In the genomic region with DNA sequence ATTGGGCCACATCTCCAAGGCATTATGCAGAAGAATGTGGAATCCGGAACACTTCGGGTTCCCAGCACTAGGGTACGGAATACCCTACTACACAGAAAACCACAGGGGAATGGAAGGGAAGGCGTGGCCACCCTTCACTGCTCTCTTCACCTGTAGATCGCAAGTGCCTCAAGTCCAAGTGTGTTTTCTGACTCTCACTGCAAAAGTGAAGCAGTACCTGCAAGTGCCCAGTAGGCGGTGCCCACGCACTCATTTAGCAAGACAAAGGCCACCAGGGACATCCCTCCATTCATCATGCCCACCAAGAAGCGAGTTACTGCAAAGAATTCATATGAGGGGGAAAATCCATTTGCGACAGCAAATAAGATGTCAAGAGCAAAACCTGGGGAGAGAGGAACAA, we compare ENCODE assay signal across 9 mouse cellular contexts. TPM values are rescaled to one million over a fixed set of nuclear protein-coding genes. Genes with fewer than 3 reads are reported as not detected.
DNase-seq lines count a peak whose midpoint lies in the region; ATAC-seq and TF ChIP-seq lines count a peak whose summit lies in the region.
"Had no signal": no experiment of that assay in that cellular context is flagged by ENCODE, and none has a peak within 500 bp of the region (broad histone marks: within the 10 kb centered on the region; RNA-seq: fewer than 3 reads in every experiment).

No protein-coding gene starts in this region.

- 0 out of 2 replicates have a peak, but pooled peaks cover 6% of the 10 kb centered on the region for H3K36me3 ChIP-seq in intestine, postnatal 0 days (ENCODE audit: control insufficient read depth, insufficient read depth)
- H3K36me3 ChIP-seq in limb, embryonic 14.5 days (ENCODE audit: control insufficient read depth, insufficient read depth, low read length): peaks cover 15% of the 10 kb centered on the region; the same call in 1 of the 2 replicates
- no peaks in the 10 kb centered on the region for H3K36me3 ChIP-seq in neural tube, embryonic 11.5 days (ENCODE audit: control insufficient read depth, insufficient read depth, low read length)

- H3K4me3 ChIP-seq in gastrocnemius, adult 2 months: no peak overlapping the region
- no peak overlapping the region for H3K4me3 ChIP-seq in intestine, postnatal 0 days (ENCODE audit: low read depth, low read length)
- H3K4me3 ChIP-seq in limb, embryonic 14.5 days (replicated peaks; ENCODE audit: low read length): no peak overlapping the region
- H3K4me3 ChIP-seq in neural tube, embryonic 11.5 days (ENCODE audit: low read depth, low read length): no peak overlapping the region
- H3K4me3 ChIP-seq: erythroblast, embryonic 14.5 days had no signal

- peak; percentile 91 for TF ChIP-seq CTCF in gastrocnemius, adult 2 months (IDR thresholded peaks at IDR 0.05)
- TF ChIP-seq CTCF in intestine, postnatal 0 days (IDR thresholded peaks at IDR 0.05; ENCODE audit: low read depth): peak; percentile 95

- H3K4me1 ChIP-seq in intestine, postnatal 0 days (replicated peaks; ENCODE audit: control insufficient read depth, insufficient read depth, low read length): no peaks in the 10 kb centered on the region
- H3K4me1 ChIP-seq in limb, embryonic 14.5 days (ENCODE audit: control insufficient read depth, insufficient read depth, low read length): no peaks in the 10 kb centered on the region
- H3K4me1 ChIP-seq in neural tube, embryonic 11.5 days (ENCODE audit: control insufficient read depth, insufficient read depth, low read length): no peaks in the 10 kb centered on the region

- no peak for ATAC-seq in intestine, postnatal 0 days
- ATAC-seq in limb, embryonic 14.5 days (ENCODE audit: low FRiP score, low read depth): no peak
- ATAC-seq in neural tube, embryonic 11.5 days (ENCODE audit: insufficient read depth, low FRiP score, low TSS enrichment): 0 out of 2 replicates have a peak, but pooled peaks have one; percentile 41

- H3K27ac ChIP-seq in gastrocnemius, adult 2 months: no peak overlapping the region
- no peak overlapping the region for H3K27ac ChIP-seq in intestine, postnatal 0 days (ENCODE audit: low read depth, low read length)
- H3K27ac ChIP-seq in limb, embryonic 14.5 days (replicated peaks; ENCODE audit: low read depth, low read length): no peak overlapping the region
- H3K27ac ChIP-seq in neural tube, embryonic 11.5 days (ENCODE audit: low read depth, low read length): no peak overlapping the region

- 31% methylated on average over 9 of the region's 9 CpGs for WGBS in intestine, postnatal 0 days
- 25% methylated on average over 9 of the region's 9 CpGs for WGBS in limb, embryonic 14.5 days
- 25% methylated on average over 9 of the region's 9 CpGs for WGBS in neural tube, embryonic 11.5 days

- no peak overlapping the region for H3K4me2 ChIP-seq in intestine, postnatal 0 days (replicated peaks; ENCODE audit: low read depth)
- no peak overlapping the region for H3K4me2 ChIP-seq in limb, embryonic 14.5 days (replicated peaks; ENCODE audit: low read depth, low read length, severe bottlenecking)
- no peak overlapping the region for H3K4me2 ChIP-seq in neural tube, embryonic 11.5 days (ENCODE audit: low read depth)

- intact Hi-C loops in gastrocnemius, adult 2 months (cut with DNase I): loop anchor here (5.0 to 10.0 kb wide), 2 partner anchors 165 to 348 kb away; no protein-coding TSS in a partner anchor

- H3K9me3 ChIP-seq in intestine, postnatal 0 days (ENCODE audit: control insufficient read depth): no peaks in the 10 kb centered on the region
- no peaks in the 10 kb centered on the region for H3K9me3 ChIP-seq in limb, embryonic 14.5 days (ENCODE audit: control insufficient read depth, low read length)
- H3K9me3 ChIP-seq in neural tube, embryonic 11.5 days (ENCODE audit: control insufficient read depth, low read length): no peaks in the 10 kb centered on the region

- TF ChIP-seq POLR2A in limb, embryonic 14.5 days (IDR thresholded peaks at IDR 0.05; ENCODE audit: borderline replicate concordance, extremely low read depth, insufficient read depth, insufficient read length): no peak

- H3K27me3 ChIP-seq in intestine, postnatal 0 days (replicated peaks; ENCODE audit: control insufficient read depth, insufficient read depth, low read length): no peaks in the 10 kb centered on the region
- no peaks in the 10 kb centered on the region for H3K27me3 ChIP-seq in limb, embryonic 14.5 days (ENCODE audit: control insufficient read depth, insufficient read depth, low read length)
- no peaks in the 10 kb centered on the region for H3K27me3 ChIP-seq in neural tube, embryonic 11.5 days (ENCODE audit: control insufficient read depth, insufficient read depth, low read length)

- no peak overlapping the region for H3K9ac ChIP-seq in intestine, postnatal 0 days (ENCODE audit: low read depth, low read length)
- H3K9ac ChIP-seq in limb, embryonic 14.5 days (ENCODE audit: low read depth, low read length, severe bottlenecking): no peak overlapping the region
- no peak overlapping the region for H3K9ac ChIP-seq in neural tube, embryonic 11.5 days (ENCODE audit: low read length)

- DNase-seq in 416B (ENCODE audit: low read depth) (peak; percentile 78), ZHBTc4 (ENCODE audit: low read depth, low spot score) (peak; percentile 89)
- DNase-seq in cerebellum, postnatal 25 days: peak; percentile 85 to 88
- peak; percentile 69 for DNase-seq in gastrocnemius, adult 2 months
- DNase-seq in limb, embryonic 14.5 days (ENCODE audit: low spot score): peak; percentile 76
- DNase-seq in neural tube, embryonic 11.5 days (ENCODE audit: low spot score): peak; percentile 84
- peak; percentile 55 for DNase-seq in telencephalon, adult 2 months (ENCODE audit: low read depth, low spot score)

RNA-seq across cellular contexts. Expression of a gene that starts 27.4 kb away (rescaled TPM):
- total RNA-seq in gastrocnemius, adult 2 months (2021): under 1 TPM; 0.41 to 0.98 TPM
- polyA plus RNA-seq in intestine, postnatal 0 days (2015; fragmentation: Nextera tagmentation; extraction: Ambion mirVana): 5.2 and 5.3 TPM in 2 replicates
- 11.5 and 13.2 TPM in 2 replicates for polyA plus RNA-seq in limb, embryonic 14.5 days (2012; rRNA removed)
- 5.8 and 7.5 TPM in 2 replicates for polyA plus RNA-seq in limb, embryonic 14.5 days (2014; fragmentation: Nextera tagmentation; extraction: Ambion mirVana)
- 7.6 and 8.1 TPM in 2 replicates for polyA plus RNA-seq in neural tube, embryonic 11.5 days (2014; fragmentation: Nextera tagmentation; extraction: Ambion mirVana)
- polyA plus RNA-seq: erythroblast, embryonic 14.5 days had no signal

RNA-seq across cellular contexts. Expression of a gene that starts 48.1 kb away (rescaled TPM):
- total RNA-seq in gastrocnemius, adult 2 months (2021): not detected
- 0.16 and 0.17 TPM in 2 replicates for polyA plus RNA-seq in intestine, postnatal 0 days (2015; fragmentation: Nextera tagmentation; extraction: Ambion mirVana)
- polyA plus RNA-seq in limb, embryonic 14.5 days (2012; rRNA removed): 2.9 TPM in 2 replicates
- 0.90 and 1.5 TPM in 2 replicates for polyA plus RNA-seq in limb, embryonic 14.5 days (2014; fragmentation: Nextera tagmentation; extraction: Ambion mirVana)
- 0.45 and 0.76 TPM in 2 replicates for polyA plus RNA-seq in neural tube, embryonic 11.5 days (2014; fragmentation: Nextera tagmentation; extraction: Ambion mirVana)
- polyA plus RNA-seq: erythroblast, embryonic 14.5 days had no signal
